Mouse (Mus musculus) neural tube, embryonic 12.5 days (tissue): ENCODE measurements around the gene Armc6. TPM values are rescaled to one million over a fixed set of nuclear protein-coding genes. Genes with fewer than 3 reads are reported as not detected.

Experiments
- ATAC-seq: fragments of 200-750 bp; cut with Nextera tagmentation; 2 replicates; pipeline ENCODE4 v1.8.0; 2017; ENCODE audit warnings: low read depth, mild to moderate bottlenecking, moderate TSS enrichment, moderate library complexity; ENCODE audit not compliant: low FRiP score
- H3K27ac ChIP-seq: fragments of 300-500 bp; sonication (generic); 2 replicates; pipeline ENCODE4 v1.5.1; 2016
- H3K27me3 ChIP-seq: fragments of 300-500 bp; sonication (generic); replicated peaks from 2 replicates; pipeline ENCODE4 v1.6.1; 2016; ENCODE audit warnings: mild to moderate bottlenecking
- H3K36me3 ChIP-seq: fragments of 300-500 bp; sonication (generic); 2 replicates; pipeline ENCODE4 v1.6.1; 2016; ENCODE audit warnings: mild to moderate bottlenecking
- H3K4me1 ChIP-seq: fragments of 300-500 bp; sonication (generic); 2 replicates; pipeline ENCODE4 v1.6.1; 2016
- H3K4me2 ChIP-seq: fragments of 300-500 bp; sonication (generic); replicated peaks from 2 replicates; pipeline ENCODE4 v1.6.1; 2016; ENCODE audit warnings: mild to moderate bottlenecking
- H3K4me3 ChIP-seq: fragments of 300-500 bp; sonication (generic); 2 replicates; pipeline ENCODE4 v1.5.1; 2016
- H3K9ac ChIP-seq: fragments of 300-500 bp; sonication (generic); 2 replicates; pipeline ENCODE4 v1.6.1; 2016; ENCODE audit warnings: mild to moderate bottlenecking
- H3K9me3 ChIP-seq: fragments of 300-500 bp; sonication (generic); 2 replicates; pipeline ENCODE4 v1.6.1; 2016; ENCODE audit warnings: mild to moderate bottlenecking
- WGBS: fragments of 180-500 bp; shearing (Covaris S2); methylation state at CpG from one replicate; pipeline ENCODE4 v1.1.7; 2016; 5-methylcytosine and 5-hydroxymethylcytosine counted together
- polyA plus RNA-seq: library from polyadenylated mRNA; unstranded; fragments of >200 nt; fragmentation: Nextera tagmentation; extraction: Ambion mirVana; gene quantifications from 2 replicates; pipeline ENCODE4 v1.2.1, GENCODE M21; 2016

Armc6 gene
- polyA plus RNA-seq, 1 experiment from 2014 or later = 59.9 TPM

DNA sequence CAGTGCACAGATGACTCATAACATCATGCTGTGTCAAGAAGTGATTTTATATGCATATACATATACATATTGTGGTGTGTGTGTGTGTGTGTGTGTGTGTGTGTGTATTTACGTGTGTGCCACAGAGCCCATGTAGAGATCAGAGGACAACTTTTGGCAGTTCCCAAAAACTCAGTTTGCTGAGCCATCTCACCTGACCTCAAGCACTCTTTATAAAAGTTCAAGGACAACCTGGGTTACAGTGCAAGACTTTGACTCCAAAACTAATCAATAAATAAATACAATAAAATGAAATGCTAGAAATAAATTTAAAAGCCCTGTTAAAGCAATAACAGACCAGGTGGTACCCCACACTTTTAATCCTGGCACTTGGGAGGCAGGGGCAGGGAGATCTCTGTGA is 23.0 kb downstream of the Armc6 start:
- Histone ChIP-seq H3K27me3 (peaks cover 13% of the 10 kb centered on the region), H3K9ac (peak overlapping the region; percentile 61; the same call in 1 of the 2 replicates), H3K4me3 (peak overlapping the region; percentile 50), H3K36me3 (no peaks in the 10 kb centered on the region), H3K4me2 (peak overlapping the region; percentile 90), H3K27ac (no peak overlapping the region), H3K9me3 (no peaks in the 10 kb centered on the region), H3K4me1 (peaks cover 6% of the 10 kb centered on the region)
- no peak for ATAC-seq
- WGBS = 74% methylated on average over 1 of the region's 1 CpGs

DNA sequence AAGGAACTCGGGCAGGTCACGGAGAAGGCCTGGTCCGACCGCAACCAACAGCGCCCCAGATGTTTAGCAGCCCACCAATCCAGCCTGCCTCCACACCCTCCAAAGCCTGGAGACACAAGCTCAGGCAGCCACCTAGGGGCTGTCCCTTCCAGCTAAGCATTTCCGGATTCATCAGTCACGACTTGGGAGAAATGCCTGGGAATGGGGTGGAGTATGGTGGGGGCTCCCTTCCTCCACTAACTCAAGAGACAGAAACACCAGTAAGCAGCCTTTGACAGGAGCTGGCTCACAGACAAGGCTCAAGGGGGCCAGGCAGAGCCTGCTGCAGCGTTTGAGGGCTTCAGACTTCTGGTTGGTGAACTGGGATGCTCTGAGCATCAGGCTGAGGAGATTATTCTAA is 23.7 kb downstream of the Armc6 start:
- Histone ChIP-seq H3K4me1 (peaks cover 6% of the 10 kb centered on the region), H3K4me3 (no peak overlapping the region), H3K4me2 (peak overlapping the region; percentile 90), H3K9me3 (no peaks in the 10 kb centered on the region), H3K27ac (no peak overlapping the region), H3K27me3 (peaks cover 13% of the 10 kb centered on the region), H3K9ac (no peak overlapping the region), H3K36me3 (no peaks in the 10 kb centered on the region)
- no peak for ATAC-seq
- 27% methylated on average over 8 of the region's 8 CpGs for WGBS

DNA sequence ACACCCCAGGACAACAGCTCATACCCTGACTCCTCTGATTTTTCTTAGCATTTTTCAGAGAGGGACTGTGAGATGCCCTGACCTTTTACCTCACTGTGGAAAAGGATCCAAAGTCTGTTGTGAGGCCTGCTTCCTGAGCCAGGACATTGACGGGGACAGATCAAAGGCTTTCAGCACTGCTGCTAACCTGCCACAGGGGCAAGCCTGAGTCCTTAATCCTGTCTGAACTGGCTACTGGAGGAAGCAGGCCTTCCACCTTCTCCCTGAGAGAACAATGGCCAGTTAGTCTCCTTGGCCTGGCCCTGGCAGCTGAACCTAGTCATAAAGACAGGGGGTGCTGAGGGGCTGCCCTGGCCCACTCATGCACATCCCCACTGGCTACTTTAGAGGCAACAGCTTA is 26.1 kb downstream of the Armc6 start:
- 45% methylated on average over 1 of the region's 1 CpGs for WGBS

DNA sequence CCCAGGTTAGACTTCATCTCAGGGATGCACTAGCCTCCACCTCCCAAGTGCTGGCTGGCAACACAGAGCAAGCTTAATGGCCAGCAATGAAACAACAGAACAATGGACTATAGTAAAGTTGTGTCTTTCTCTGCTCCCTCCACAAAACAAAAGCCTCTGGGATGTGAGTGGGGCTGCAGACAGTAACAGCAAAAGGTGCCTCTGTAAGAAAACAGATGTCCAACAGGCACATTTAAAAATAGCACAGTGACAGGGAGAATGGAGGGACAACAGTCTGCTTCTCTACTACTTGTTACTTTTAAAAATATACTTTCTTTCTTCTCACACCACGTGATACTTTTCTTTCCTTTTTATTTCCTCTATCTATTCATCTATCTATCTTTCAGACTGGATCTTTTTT is 29.5 kb downstream of the Armc6 start:
- no peak for ATAC-seq
- Histone ChIP-seq H3K27me3 (no peaks in the 10 kb centered on the region), H3K36me3 (no peaks in the 10 kb centered on the region), H3K9ac (no peak overlapping the region), H3K4me2 (no peak overlapping the region), H3K4me1 (no peaks in the 10 kb centered on the region), H3K4me3 (no peak overlapping the region), H3K9me3 (no peaks in the 10 kb centered on the region), H3K27ac (no peak overlapping the region)
- 69% methylated on average over 1 of the region's 1 CpGs for WGBS

More for the DNA sequence above, 26.1 kb downstream of the Armc6 start:
- no peak overlapping the region for H3K27ac ChIP-seq
- no peak overlapping the region for H3K9ac ChIP-seq
- no peak for ATAC-seq
- peaks cover 10% of the 10 kb centered on the region for H3K27me3 ChIP-seq
- H3K4me1 ChIP-seq = peaks cover 6% of the 10 kb centered on the region
- no peak overlapping the region for H3K4me2 ChIP-seq
- H3K36me3 ChIP-seq = no peaks in the 10 kb centered on the region
- no peaks in the 10 kb centered on the region for H3K9me3 ChIP-seq
- H3K4me3 ChIP-seq = no peak overlapping the region

DNA sequence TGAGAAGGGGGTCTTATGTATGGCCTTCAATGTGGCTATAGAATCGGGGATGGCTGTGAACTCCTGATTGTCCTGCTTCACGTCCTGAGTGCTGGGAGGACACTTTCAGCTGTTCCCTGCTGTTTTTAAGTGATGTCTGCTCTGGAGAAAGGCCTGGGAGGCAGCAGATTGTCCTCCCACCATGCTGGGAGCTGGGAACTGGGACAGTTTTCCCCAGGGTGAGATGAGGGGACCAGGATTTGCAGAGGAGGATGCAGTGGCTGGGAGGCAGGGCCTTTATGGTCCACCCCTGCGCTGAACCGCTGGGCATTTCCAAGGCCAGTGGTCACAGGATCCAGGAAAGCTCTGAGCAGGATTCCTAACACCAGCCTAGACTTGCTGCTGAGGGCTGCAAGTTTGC is 31.2 kb downstream of the Armc6 start:
- WGBS = 70% methylated on average over 4 of the region's 4 CpGs
- no peaks in the 10 kb centered on the region for H3K27me3 ChIP-seq

DNA sequence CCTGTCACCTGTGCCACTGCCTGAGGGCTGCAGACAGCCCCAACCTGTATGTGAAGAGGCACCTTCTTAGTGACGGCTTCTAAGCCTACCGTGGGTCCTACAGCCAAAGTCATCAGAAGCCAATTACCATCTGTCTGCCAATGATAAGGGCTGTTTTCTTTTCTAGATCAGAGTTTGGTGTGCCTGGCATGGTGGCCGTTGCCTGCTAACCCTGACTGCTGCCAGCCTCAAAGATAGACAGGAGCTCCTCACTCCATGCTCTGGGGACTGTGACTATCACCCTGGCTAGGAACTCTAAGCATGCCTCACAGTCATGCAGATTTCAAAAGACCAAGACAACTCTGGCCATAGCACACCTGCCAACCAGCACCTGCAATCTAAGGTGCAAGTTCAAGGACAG is 32.8 kb downstream of the Armc6 start:
- ATAC-seq = no peak

More for the DNA sequence above, 31.2 kb downstream of the Armc6 start:
- Histone ChIP-seq H3K27ac (no peak overlapping the region), H3K4me1 (no peaks in the 10 kb centered on the region; the same call in 1 of the 2 replicates), H3K9ac (no peak overlapping the region), H3K4me3 (no peak overlapping the region), H3K9me3 (no peaks in the 10 kb centered on the region), H3K4me2 (no peak overlapping the region), H3K36me3 (no peaks in the 10 kb centered on the region)
- no peak for ATAC-seq

DNA sequence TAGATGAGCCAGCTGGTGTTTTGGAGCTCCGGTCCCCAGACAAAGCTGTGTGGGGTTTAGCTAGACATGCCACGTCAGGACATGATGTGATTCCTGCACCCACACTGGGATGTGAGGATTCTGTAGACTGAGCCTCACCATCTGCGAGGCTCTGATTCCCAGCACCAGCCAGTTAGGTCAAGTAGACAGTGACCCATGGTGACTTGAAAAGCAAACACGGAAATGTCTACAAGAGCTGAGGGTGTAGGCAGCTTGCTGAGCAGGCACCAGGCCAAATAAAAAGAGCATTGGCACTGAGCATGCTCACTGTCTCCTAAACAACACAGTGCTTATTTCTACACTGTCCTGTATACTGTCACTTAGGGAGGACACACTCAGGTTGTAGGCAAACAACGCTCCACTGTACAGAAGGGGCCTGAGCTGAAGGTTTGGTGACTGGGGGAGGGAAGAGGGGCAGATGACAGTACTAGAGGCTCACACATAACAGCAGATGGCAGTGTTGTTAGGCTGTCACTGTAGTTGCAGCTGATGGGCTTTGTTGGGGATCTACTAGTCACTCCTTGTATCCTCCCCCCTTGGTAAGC is 34.1 kb downstream of the Armc6 start:
- WGBS = 77% methylated on average over 5 of the region's 5 CpGs
- H3K4me2 ChIP-seq = no peak overlapping the region

More for the DNA sequence above, 32.8 kb downstream of the Armc6 start:
- H3K27ac ChIP-seq = no peak overlapping the region
- H3K4me1 ChIP-seq = no peaks in the 10 kb centered on the region; the same call in 1 of the 2 replicates
- H3K27me3 ChIP-seq = no peaks in the 10 kb centered on the region
- H3K36me3 ChIP-seq = no peaks in the 10 kb centered on the region
- H3K9me3 ChIP-seq = no peaks in the 10 kb centered on the region
- H3K4me2 ChIP-seq = no peak overlapping the region
- 94% methylated on average over 3 of the region's 3 CpGs for WGBS
- H3K4me3 ChIP-seq = no peak overlapping the region
- no peak overlapping the region for H3K9ac ChIP-seq

DNA sequence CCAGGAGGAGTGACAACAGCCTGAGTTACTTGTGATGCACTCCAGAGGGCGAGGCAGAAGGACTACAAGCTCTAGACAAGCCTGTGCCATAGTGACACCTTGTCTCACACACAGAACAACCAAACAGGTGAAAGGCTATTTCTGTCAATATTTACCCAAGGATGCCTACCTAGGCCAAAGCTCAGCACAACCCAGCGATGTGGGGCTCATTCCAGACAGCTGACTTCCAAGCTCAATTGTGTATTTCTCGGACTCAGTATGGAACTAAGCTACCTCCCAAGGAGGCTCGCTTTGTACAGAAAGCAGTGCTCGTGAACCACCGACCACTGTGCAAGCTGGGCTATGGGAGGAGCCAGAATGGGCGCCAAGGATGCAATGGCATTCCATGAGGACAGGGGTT is 36.7 kb downstream of the Armc6 start:
- no peaks in the 10 kb centered on the region; the same call in 1 of the 2 replicates for H3K4me1 ChIP-seq
- H3K36me3 ChIP-seq = no peaks in the 10 kb centered on the region
- ATAC-seq = no peak
- 48% methylated on average over 7 of the region's 7 CpGs for WGBS
- no peaks in the 10 kb centered on the region for H3K27me3 ChIP-seq
- H3K4me2 ChIP-seq = no peak overlapping the region
- H3K9me3 ChIP-seq = no peaks in the 10 kb centered on the region
- H3K4me3 ChIP-seq = no peak overlapping the region
- H3K27ac ChIP-seq = no peak overlapping the region
- H3K9ac ChIP-seq = no peak overlapping the region

More for the DNA sequence above, 34.1 kb downstream of the Armc6 start:
- no peaks in the 10 kb centered on the region for H3K27me3 ChIP-seq
- no peak overlapping the region for H3K27ac ChIP-seq
- H3K9ac ChIP-seq = no peak overlapping the region
- no peaks in the 10 kb centered on the region for H3K36me3 ChIP-seq
- no peaks in the 10 kb centered on the region for H3K9me3 ChIP-seq
- no peaks in the 10 kb centered on the region; the same call in 1 of the 2 replicates for H3K4me1 ChIP-seq
- ATAC-seq = no peak
- no peak overlapping the region for H3K4me3 ChIP-seq

DNA sequence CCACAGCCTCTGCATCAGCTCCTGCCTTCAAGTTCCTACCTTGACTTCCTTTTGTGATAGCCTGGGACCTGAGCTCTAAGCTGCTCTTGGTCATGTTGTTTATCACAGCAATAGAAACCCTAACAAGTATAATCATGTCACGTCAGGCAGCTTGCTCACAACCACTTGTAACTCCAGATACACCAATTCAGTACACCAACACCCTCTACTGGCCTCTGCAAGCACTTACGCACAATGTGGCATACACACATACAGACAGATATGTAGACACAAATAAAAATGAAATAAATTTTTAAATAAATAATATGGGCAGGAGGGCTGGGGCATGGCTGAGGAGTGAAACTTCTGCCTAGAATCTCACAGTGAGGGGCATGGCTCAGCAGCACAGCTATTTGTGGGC is 38.5 kb downstream of the Armc6 start:
- H3K9me3 ChIP-seq = no peaks in the 10 kb centered on the region
- H3K27ac ChIP-seq = no peak overlapping the region
- no peak for ATAC-seq
- H3K36me3 ChIP-seq = no peaks in the 10 kb centered on the region
- 80% methylated on average over 2 of the region's 2 CpGs for WGBS
- no peak overlapping the region for H3K4me3 ChIP-seq
- no peak overlapping the region for H3K9ac ChIP-seq
- H3K4me1 ChIP-seq = peaks cover 6% of the 10 kb centered on the region; the same call in 1 of the 2 replicates
- H3K4me2 ChIP-seq = no peak overlapping the region
- H3K27me3 ChIP-seq = no peaks in the 10 kb centered on the region

DNA sequence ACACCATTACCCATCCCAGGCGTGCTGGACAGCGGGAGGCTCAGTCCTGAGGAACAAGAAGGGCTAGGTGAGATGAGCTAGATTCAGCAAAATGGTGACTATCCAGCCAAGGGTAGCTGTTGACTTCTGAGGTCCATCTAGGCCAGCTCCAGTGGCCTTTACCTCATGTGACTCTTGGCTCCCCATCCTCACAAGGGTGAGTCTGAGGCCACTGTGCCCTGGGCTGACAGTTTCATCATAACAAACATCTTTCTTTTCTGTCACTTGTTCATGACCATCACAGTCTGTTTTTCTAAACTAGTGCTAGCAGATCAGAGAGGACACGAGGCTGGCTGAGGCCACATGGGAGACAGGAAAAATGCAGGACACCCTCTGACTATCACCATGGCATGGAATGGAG is 40.1 kb downstream of the Armc6 start:
- no peak overlapping the region for H3K9ac ChIP-seq
- 78% methylated on average over 3 of the region's 3 CpGs for whole genome bisulfite sequencing
- no peak overlapping the region for H3K4me3 ChIP-seq
- H3K9me3 ChIP-seq = no peaks in the 10 kb centered on the region
- no peaks in the 10 kb centered on the region for H3K36me3 ChIP-seq
- ATAC-seq = no peak
- H3K27me3 ChIP-seq = no peaks in the 10 kb centered on the region
- no peak overlapping the region for H3K27ac ChIP-seq
- peaks cover 9% of the 10 kb centered on the region; the same call in 1 of the 2 replicates for H3K4me1 ChIP-seq
- no peak overlapping the region for H3K4me2 ChIP-seq

DNA sequence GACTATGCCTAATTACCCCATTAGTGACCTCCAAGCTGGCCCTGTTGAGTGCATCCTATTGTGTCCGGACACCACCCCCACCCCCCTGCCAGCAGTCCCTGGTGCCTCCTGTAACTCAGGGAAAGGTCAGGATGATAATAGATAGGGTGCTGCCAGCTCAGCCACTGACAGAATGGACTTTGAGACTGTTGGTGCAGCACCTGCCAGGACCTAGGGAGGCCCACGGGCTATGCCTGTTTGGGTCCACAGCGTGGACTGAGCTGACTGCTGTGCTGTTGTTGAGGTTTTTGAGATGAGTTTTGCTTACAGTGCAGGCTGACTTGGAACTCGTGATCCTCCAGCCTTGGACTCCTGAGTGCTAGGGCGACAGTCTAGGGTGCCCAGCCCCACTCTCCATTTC is 41.0 kb downstream of the Armc6 start:
- Histone ChIP-seq H3K27ac (no peak overlapping the region), H3K9ac (no peak overlapping the region), H3K4me1 (peaks cover 9% of the 10 kb centered on the region; the same call in 1 of the 2 replicates), H3K4me3 (no peak overlapping the region), H3K4me2 (no peak overlapping the region), H3K27me3 (no peaks in the 10 kb centered on the region), H3K9me3 (no peaks in the 10 kb centered on the region), H3K36me3 (no peaks in the 10 kb centered on the region)
- WGBS = 47% methylated on average over 5 of the region's 5 CpGs
- ATAC-seq = no peak

DNA sequence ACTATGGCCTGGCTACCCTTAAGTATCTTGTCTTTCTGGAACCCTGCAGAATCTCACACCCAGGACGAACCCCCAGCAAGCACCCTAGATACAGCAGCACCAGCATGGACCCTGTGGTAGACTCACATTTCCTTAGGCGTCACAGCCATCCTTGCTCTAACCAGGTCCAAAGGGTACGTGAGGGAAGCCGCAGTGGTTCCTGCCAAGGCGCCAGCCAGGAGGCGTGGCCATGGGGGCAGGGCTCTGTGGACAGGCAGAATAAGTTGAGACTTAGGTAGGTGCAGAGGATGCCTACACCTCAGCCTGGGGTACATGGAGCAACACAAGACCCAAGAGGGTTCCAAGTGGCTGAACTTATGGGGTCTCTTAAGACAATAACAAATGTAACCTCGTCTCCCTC is 45.6 kb downstream of the Armc6 start:
- no peak overlapping the region for H3K27ac ChIP-seq
- no peak overlapping the region for H3K9ac ChIP-seq
- WGBS = 73% methylated on average over 7 of the region's 7 CpGs
- no peak overlapping the region for H3K4me2 ChIP-seq
- H3K4me3 ChIP-seq = no peak overlapping the region
- peaks cover 9% of the 10 kb centered on the region; the same call in 1 of the 2 replicates for H3K4me1 ChIP-seq
- H3K9me3 ChIP-seq = no peaks in the 10 kb centered on the region
- H3K36me3 ChIP-seq = 0 out of 2 replicates have a peak, but pooled peaks cover 3% of the 10 kb centered on the region
- no peaks in the 10 kb centered on the region for H3K27me3 ChIP-seq
- no peak for ATAC-seq

DNA sequence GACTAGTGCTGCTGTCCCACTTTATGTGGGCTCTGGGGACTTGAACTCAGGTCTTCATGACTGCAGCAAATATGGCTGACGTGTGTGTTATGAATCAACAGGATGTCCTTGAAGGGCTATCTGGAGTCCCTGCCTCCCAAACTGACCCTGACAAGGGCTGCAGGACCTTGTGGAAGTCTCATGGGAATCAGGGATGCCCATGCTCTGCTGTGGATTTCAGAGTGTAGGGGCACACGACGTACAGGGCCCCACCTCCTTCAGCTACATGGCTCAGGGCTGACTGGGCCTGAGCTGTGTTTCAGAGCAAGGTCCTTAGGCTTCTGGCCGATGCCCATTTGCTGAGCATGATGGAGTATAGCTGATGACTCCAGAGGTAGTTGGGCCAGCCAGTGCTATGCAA is 51.1 kb downstream of the Armc6 start:
- Histone ChIP-seq H3K4me1 (no peaks in the 10 kb centered on the region), H3K27me3 (no peaks in the 10 kb centered on the region), H3K4me3 (no peak overlapping the region), H3K9me3 (no peaks in the 10 kb centered on the region), H3K9ac (no peak overlapping the region), H3K4me2 (no peak overlapping the region), H3K27ac (no peak overlapping the region), H3K36me3 (peaks cover 40% of the 10 kb centered on the region)
- ATAC-seq = no peak
- 88% methylated on average over 4 of the region's 4 CpGs for WGBS
